Mouse (Mus musculus) hindbrain, embryonic 13.5 days (tissue): ENCODE measurements around the gene Rnf113a1. TPM values are rescaled to one million over a fixed set of nuclear protein-coding genes. Genes with fewer than 3 reads are reported as not detected.
"Not testable (repeated sequence)": the region's sequence is repeated elsewhere in the genome, so short reads cannot be mapped to it uniquely, and the experiment has no call there.

Source experiments
- ATAC-seq: fragments of 200-750 bp; cut with Nextera tagmentation; 2 replicates; pipeline ENCODE4 v1.8.0; 2017; ENCODE audit warnings: moderate TSS enrichment; ENCODE audit not compliant: low FRiP score
- H3K27ac ChIP-seq: fragments of 300-500 bp; sonication (generic); 2 replicates; pipeline ENCODE4 v1.5.1; 2015; ENCODE audit warnings: inconsistent platforms, mild to moderate bottlenecking, moderate library complexity
- H3K27me3 ChIP-seq: fragments of 300-500 bp; sonication (generic); 2 replicates; pipeline ENCODE4 v1.6.1; 2015; ENCODE audit warnings: mild to moderate bottlenecking, inconsistent platforms
- H3K36me3 ChIP-seq: fragments of 300-500 bp; sonication (generic); 2 replicates; pipeline ENCODE4 v1.6.1; 2015; ENCODE audit warnings: mild to moderate bottlenecking, inconsistent platforms
- H3K4me1 ChIP-seq: fragments of 300-500 bp; sonication (generic); replicated peaks from 2 replicates; pipeline ENCODE4 v1.6.1; 2015; ENCODE audit warnings: inconsistent platforms
- H3K4me2 ChIP-seq: fragments of 300-500 bp; sonication (generic); 2 replicates; pipeline ENCODE4 v1.6.1; 2015; ENCODE audit warnings: inconsistent platforms, mild to moderate bottlenecking, moderate library complexity
- H3K4me3 ChIP-seq: fragments of 300-500 bp; sonication (generic); 2 replicates; pipeline ENCODE4 v1.5.1; 2015; ENCODE audit warnings: mild to moderate bottlenecking, inconsistent platforms
- H3K9ac ChIP-seq: fragments of 300-500 bp; sonication (generic); 2 replicates; pipeline ENCODE4 v1.6.1; 2015; ENCODE audit warnings: mild to moderate bottlenecking, inconsistent platforms
- H3K9me3 ChIP-seq: fragments of 300-500 bp; sonication (generic); 2 replicates; pipeline ENCODE4 v1.6.1; 2016; ENCODE audit warnings: inconsistent platforms
- WGBS: fragments of 180-500 bp; shearing (Covaris S2); methylation state at CpG from one replicate; pipeline ENCODE4 v1.1.7; 2015; 5-methylcytosine and 5-hydroxymethylcytosine counted together
- polyA plus RNA-seq: library from polyadenylated mRNA; unstranded; fragments of >200 nt; fragmentation: Nextera tagmentation; extraction: Ambion mirVana; gene quantifications from 2 replicates; pipeline ENCODE4 v1.2.1, GENCODE M21; 2015

The Rnf113a1 gene
- polyA plus RNA-seq: 18.6 and 20.0 TPM in 2 replicates

DNA sequence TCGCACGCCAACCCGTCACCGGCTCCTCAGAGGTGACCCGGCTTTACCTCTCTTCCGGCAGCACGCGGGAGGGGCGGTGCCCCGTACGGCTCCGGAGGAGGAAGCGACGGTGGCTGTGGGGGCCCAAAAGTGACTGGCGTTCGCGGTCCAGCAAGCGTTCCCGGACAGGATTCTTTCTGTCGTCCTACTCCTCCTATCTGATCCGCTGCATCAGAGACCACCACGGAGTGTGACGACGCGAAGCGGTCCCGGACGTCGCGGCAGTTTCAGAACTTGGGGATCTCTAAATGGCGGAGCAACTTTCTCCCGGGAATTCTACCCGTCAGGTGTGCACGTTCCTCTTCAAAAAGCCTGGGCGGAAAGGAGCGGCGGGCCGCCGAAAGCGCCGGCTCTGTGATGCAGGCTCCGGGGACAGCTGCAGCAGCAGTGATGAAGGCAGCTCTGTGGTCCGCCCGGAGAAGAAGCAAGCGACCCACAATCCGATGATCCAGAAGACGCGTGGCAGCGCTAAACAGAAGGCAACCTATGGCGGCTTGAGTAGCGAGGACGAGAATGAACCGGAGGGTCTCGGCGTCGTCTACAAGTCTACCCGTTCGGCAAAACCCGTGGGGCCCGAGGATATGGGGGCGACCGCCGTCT lies at the start of gene Rnf113a1, which contains the start of gene Ndufa1:
Rnf113a1 (plus strand) TSS at position 141 of the 639 bp plus-strand sequence.
Ndufa1 (minus strand) TSS at position 59 of the 639 bp plus-strand sequence.
- Histone ChIP-seq H3K27ac (peak within 1 kb of the TSS; percentile 88), H3K4me3 (peak within 1 kb of the TSS; percentile 51), H3K27me3 (no peaks in the 10 kb centered on the region), H3K36me3 (no peaks in the 10 kb centered on the region), H3K4me1 (peaks cover 11% of the 10 kb centered on the region; the same call in 1 of the 2 replicates), H3K9me3 (no peaks in the 10 kb centered on the region), H3K4me2 (peak within 1 kb of the TSS; percentile 58), H3K9ac (peak within 1 kb of the TSS; percentile 72)
- 13% methylated on average over 63 of the region's 63 CpGs for WGBS
- ATAC-seq: peak; percentile 89

- H3K4me1 ChIP-seq: no peaks in the 10 kb centered on the region
- ATAC-seq: no peak
- H3K9me3 ChIP-seq: no peaks in the 10 kb centered on the region
- H3K27me3 ChIP-seq: no peaks in the 10 kb centered on the region
- no peak overlapping the region for H3K27ac ChIP-seq
- H3K36me3 ChIP-seq: peaks cover 28% of the 10 kb centered on the region
- H3K4me3 ChIP-seq: no peak overlapping the region
- no peak overlapping the region for H3K9ac ChIP-seq
- 89% methylated on average over 3 of the region's 3 CpGs for WGBS
- H3K4me2 ChIP-seq: no peak overlapping the region
Observed at GRCm38 (mm10) chrX:37141732-37142131, 49.3 kb upstream of the Rnf113a1 start.

- no CpG with 5 or more reads among the region's 4 CpGs for WGBS
- H3K4me3 ChIP-seq, H3K27ac ChIP-seq, H3K9ac ChIP-seq, ATAC-seq, H3K4me2 ChIP-seq, H3K9me3 ChIP-seq, H3K27me3 ChIP-seq, H3K4me1 ChIP-seq: not testable (repeated sequence)
- peaks cover 22% of the 10 kb centered on the region for H3K36me3 ChIP-seq
Observed at GRCm38 (mm10) chrX:37144498-37144897, 46.5 kb upstream of the Rnf113a1 start.

DNA sequence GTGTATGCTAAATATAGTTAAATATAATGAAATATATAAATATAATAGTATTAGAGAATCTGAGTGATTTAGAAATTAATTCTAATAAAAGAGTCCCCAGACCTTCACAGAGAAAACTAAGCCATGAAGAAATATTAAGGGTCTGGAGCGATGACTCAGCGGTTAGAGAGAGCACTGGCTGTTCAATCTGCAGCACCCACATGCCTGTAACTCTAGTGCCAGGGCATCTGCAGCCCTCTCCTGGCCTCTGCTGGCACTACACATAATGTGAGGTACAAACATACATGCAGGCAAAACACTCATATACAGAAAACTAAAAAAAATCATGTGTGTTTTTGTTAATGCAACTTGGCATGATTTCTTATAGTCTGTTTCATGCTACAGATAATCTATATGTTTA lies 46.1 kb upstream of the Rnf113a1 start:
- Histone ChIP-seq H3K9ac (no peak overlapping the region), H3K4me3 (no peak overlapping the region), H3K4me1 (no peaks in the 10 kb centered on the region), H3K27me3 (no peaks in the 10 kb centered on the region), H3K4me2 (no peak overlapping the region), H3K27ac (no peak overlapping the region), H3K36me3 (peaks cover 22% of the 10 kb centered on the region), H3K9me3 (no peaks in the 10 kb centered on the region)
- WGBS: 97% methylated on average over 2 of the region's 2 CpGs
- ATAC-seq: no peak

DNA sequence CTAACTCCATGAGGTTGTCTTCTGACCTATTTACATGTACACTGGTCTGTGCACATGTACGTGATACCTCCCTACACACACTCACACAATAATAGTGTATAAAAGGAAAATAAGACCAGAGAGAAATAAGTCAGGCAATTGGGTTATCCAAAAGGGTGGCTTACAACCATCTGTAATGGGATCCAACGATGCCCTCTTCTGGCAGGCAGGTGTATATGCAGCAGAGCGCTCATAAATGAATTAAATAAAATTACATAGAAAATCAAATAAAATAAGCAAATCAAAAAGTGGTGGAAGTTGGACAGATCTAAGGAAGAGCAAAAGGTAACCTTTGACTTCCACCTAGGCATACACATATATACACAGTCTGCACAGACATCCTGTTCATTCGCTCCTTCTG lies 33.2 kb upstream of the Rnf113a1 start:
- 59% methylated on average over 4 of the region's 4 CpGs for WGBS
- no peak overlapping the region for H3K4me3 ChIP-seq
- no peaks in the 10 kb centered on the region for H3K9me3 ChIP-seq
- no peak overlapping the region for H3K4me2 ChIP-seq
- no peak overlapping the region for H3K27ac ChIP-seq
- H3K4me1 ChIP-seq: no peaks in the 10 kb centered on the region
- H3K36me3 ChIP-seq: peaks cover 11% of the 10 kb centered on the region
- H3K9ac ChIP-seq: no peak overlapping the region
- ATAC-seq: no peak
- no peaks in the 10 kb centered on the region for H3K27me3 ChIP-seq

- WGBS: 75% methylated on average over 10 of the region's 10 CpGs
- Histone ChIP-seq H3K27ac (no peak overlapping the region), H3K27me3 (no peaks in the 10 kb centered on the region), H3K9me3 (no peaks in the 10 kb centered on the region), H3K36me3 (0 out of 2 replicates have a peak, but pooled peaks cover 3% of the 10 kb centered on the region), H3K4me1 (no peaks in the 10 kb centered on the region), H3K9ac (no peak overlapping the region), H3K4me3 (no peak overlapping the region), H3K4me2 (no peak overlapping the region)
- ATAC-seq: no peak
Observed at GRCm38 (mm10) chrX:37161169-37161568, 29.9 kb upstream of the Rnf113a1 start.

DNA sequence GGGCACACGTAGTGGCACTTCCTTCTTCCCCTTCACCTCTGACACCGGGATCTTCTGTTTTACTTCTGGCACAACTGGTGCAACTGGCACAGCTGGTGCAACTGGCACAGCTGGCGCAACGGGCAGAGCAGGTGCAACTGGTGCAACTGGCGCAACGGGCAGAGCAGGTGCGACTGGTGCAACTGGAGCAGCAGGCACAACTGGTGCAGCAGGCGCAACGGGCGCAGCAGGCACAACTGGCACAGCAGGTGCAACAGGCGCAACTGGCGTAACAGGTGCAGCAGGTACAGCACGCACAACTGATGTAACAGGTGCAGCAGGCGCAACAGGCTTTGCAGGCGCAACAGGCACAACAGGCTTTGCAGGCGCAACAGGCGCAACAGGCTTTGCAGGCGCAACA lies 27.9 kb upstream of the Rnf113a1 start:
- H3K9ac ChIP-seq: no peak overlapping the region
- no peaks in the 10 kb centered on the region for H3K27me3 ChIP-seq
- H3K4me3 ChIP-seq: no peak overlapping the region
- H3K4me2 ChIP-seq: no peak overlapping the region
- 82% methylated on average over 18 of the region's 18 CpGs for WGBS
- H3K9me3 ChIP-seq: no peaks in the 10 kb centered on the region
- H3K36me3 ChIP-seq: no peaks in the 10 kb centered on the region
- no peak for ATAC-seq
- no peak overlapping the region for H3K27ac ChIP-seq
- H3K4me1 ChIP-seq: no peaks in the 10 kb centered on the region

GRCm38 (mm10) chrX:37167085-37167484 lies 24.0 kb upstream of the Rnf113a1 start:
- Histone ChIP-seq H3K9me3 (no peaks in the 10 kb centered on the region), H3K36me3 (no peaks in the 10 kb centered on the region), H3K27ac (no peak overlapping the region), H3K4me2 (no peak overlapping the region), H3K27me3 (no peaks in the 10 kb centered on the region), H3K4me1 (no peaks in the 10 kb centered on the region), H3K9ac (no peak overlapping the region), H3K4me3 (no peak overlapping the region)
- WGBS: 28% methylated on average over 3 of the region's 3 CpGs
- no peak for ATAC-seq

- Histone ChIP-seq H3K4me1 (no peaks in the 10 kb centered on the region), H3K27me3 (no peaks in the 10 kb centered on the region), H3K4me3 (no peak within 1 kb of the TSS), H3K36me3 (no peaks in the 10 kb centered on the region), H3K4me2 (no peak within 1 kb of the TSS), H3K9me3 (no peaks in the 10 kb centered on the region), H3K9ac (no peak within 1 kb of the TSS), H3K27ac (no peak within 1 kb of the TSS)
- ATAC-seq: no peak
- 37% methylated on average over 5 of the region's 5 CpGs for WGBS
Observed at GRCm38 (mm10) chrX:37168742-37169141, 22.3 kb upstream of the Rnf113a1 start, which contains the start of gene Akap14. Akap14 (minus strand) TSS chrX:37168842.

DNA sequence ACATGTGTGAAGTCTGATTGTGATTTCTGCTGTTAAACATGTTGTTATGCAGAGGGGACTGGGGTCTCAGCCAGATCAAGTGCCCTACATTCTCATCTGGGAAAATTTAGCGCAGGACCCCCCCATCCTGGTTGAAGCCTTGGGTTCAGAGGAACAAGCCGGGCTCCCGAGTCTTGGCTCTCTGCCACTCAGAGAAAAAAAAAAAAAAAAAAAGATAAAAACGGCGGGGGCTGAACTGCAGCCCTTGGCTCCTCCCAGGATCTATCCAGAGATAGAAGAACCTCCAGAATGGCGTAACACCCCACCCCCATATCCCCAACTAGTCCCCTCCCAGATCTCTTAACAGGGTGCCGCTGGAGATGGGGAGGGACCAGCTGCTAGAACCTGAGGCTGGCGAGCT lies 6.6 kb upstream of the Rnf113a1 start:
- ATAC-seq, H3K9ac ChIP-seq, H3K9me3 ChIP-seq, H3K4me3 ChIP-seq, H3K4me1 ChIP-seq, H3K27ac ChIP-seq, H3K27me3 ChIP-seq, H3K36me3 ChIP-seq, H3K4me2 ChIP-seq: not testable (repeated sequence)
- WGBS: 67% methylated on average over 6 of the region's 8 CpGs

- no peak; the same call in 1 of the 2 replicates for ATAC-seq
Observed at GRCm38 (mm10) chrX:37190755-37191104, 315 bp upstream of the Rnf113a1 start.

GRCm38 (mm10) chrX:37191744-37192379 lies 817 bp downstream of the Rnf113a1 start:
- Histone ChIP-seq H3K27me3 (no peaks in the 10 kb centered on the region), H3K36me3 (no peaks in the 10 kb centered on the region), H3K9ac (peak overlapping the region; percentile 72), H3K4me3 (peak overlapping the region; percentile 51), H3K4me2 (peak overlapping the region; percentile 58), H3K27ac (peak overlapping the region; percentile 88), H3K9me3 (no peaks in the 10 kb centered on the region), H3K4me1 (peaks cover 11% of the 10 kb centered on the region; the same call in 1 of the 2 replicates)
- peak; percentile 30; the same call in 1 of the 2 replicates for ATAC-seq
- WGBS: 24% methylated on average over 28 of the region's 28 CpGs

More at GRCm38 (mm10) chrX:37190755-37191104, 315 bp upstream of the Rnf113a1 start:
- H3K4me2 ChIP-seq: peak overlapping the region; percentile 58
- H3K9ac ChIP-seq: peak overlapping the region; percentile 72
- H3K4me3 ChIP-seq: peak overlapping the region; percentile 51
- H3K4me1 ChIP-seq: peaks cover 11% of the 10 kb centered on the region; the same call in 1 of the 2 replicates
- H3K27me3 ChIP-seq: no peaks in the 10 kb centered on the region
- 20% methylated on average over 20 of the region's 20 CpGs for WGBS
- no peaks in the 10 kb centered on the region for H3K36me3 ChIP-seq
- H3K27ac ChIP-seq: peak overlapping the region; percentile 88
- no peaks in the 10 kb centered on the region for H3K9me3 ChIP-seq

GRCm38 (mm10) chrX:37198676-37199075 lies 7.6 kb downstream of the Rnf113a1 start:
- WGBS: 59% methylated on average over 8 of the region's 8 CpGs
- Histone ChIP-seq H3K9ac (no peak overlapping the region), H3K4me1 (no peaks in the 10 kb centered on the region), H3K4me2 (no peak overlapping the region), H3K9me3 (no peaks in the 10 kb centered on the region), H3K4me3 (no peak overlapping the region), H3K27ac (no peak overlapping the region), H3K36me3 (no peaks in the 10 kb centered on the region), H3K27me3 (no peaks in the 10 kb centered on the region)
- ATAC-seq: no peak
